Mouse (Mus musculus) adrenal gland, adult (tissue): ENCODE measurements at regions not wholly inside any gene's neighbourhood (a gene's known extent, or its start where the extent isn't known, plus 50 kb on each side); places are given as distances from the start of the nearest gene placed in this dataset.

Experiments used
- DNase-seq, 2 experiments: peaks; one replicate each; pipeline ENCODE4 v3.0.0; 2022 to 2023; ENCODE audit warnings: low spot score in 1 of 2; ENCODE audit not compliant: inconsistent age in 2 of 2

GRCm38 (mm10) chr1:182071922-182072321 lies 52.1 kb upstream of the Enah start:
- DNase-seq, result peak; percentile 57 to 81

- DNase-seq, result no peak
Observed at GRCm38 (mm10) chr1:182073180-182073579, 51.4 kb upstream of the Srp9 start.

- DNase-seq, result no peak
Observed at GRCm38 (mm10) chr1:182074265-182074664, 50.3 kb upstream of the Srp9 start.
